Mouse (Mus musculus) thymus, adult 2 months (tissue): ENCODE measurements around the gene Neb.

ENCODE experiments used
- CTCF ChIP-seq: fragments of 200-500 bp; IDR thresholded peaks from 2 replicates; pipeline ENCODE4 v1.5.1; 2012; ENCODE audit warnings: mild to moderate bottlenecking, control low read depth, low read length, moderate library complexity, borderline replicate concordance; ENCODE audit not compliant: control insufficient read depth, poor library complexity, insufficient read depth; ENCODE audit errors: extremely low read depth
- POLR2A ChIP-seq: fragments of 200-500 bp; IDR thresholded peaks from 2 replicates; pipeline ENCODE4 v1.6.1; 2012; ENCODE audit warnings: mild to moderate bottlenecking, low read length, control low read depth, moderate library complexity; ENCODE audit not compliant: control insufficient read depth, poor library complexity, insufficient read depth; ENCODE audit errors: extremely low read depth

DNA sequence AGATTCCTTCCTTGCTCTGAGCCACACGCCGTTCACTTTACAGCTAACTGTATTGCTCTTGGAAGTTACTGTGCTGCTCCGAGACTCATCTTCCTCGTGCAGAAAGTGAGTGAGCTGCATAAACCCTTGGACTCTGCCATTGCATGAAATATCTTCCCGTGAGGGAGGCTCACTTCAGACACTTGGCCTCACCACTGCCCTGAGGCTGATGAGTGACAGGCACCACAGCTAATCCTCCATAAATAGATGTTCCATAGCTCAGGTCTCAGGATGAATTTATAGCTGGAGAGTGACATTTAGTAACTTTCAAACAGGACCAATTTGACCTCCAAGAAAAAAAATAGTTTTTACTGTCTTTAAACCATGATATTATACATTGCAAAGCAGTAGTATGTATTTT is 20.1 kb downstream of the Neb start:
- no peak for TF ChIP-seq POLR2A
- TF ChIP-seq CTCF = no peak
